Mouse (Mus musculus) hematopoietic stem cell, adult 5-6 weeks (primary cell): ENCODE results near the gene Prkcz. TPM values are rescaled to one million over a fixed set of nuclear protein-coding genes. Genes with fewer than 3 reads are reported as not detected.

Source experiments
- ATAC-seq, 2 experiments: fragments of 125-278 bp in 1 of 2; replicated peaks in 1 of 2; 2 replicates each; pipeline ENCODE4 v1.8.0; 2016 to 2017; ENCODE audit warnings: inconsistent platforms in 2 of 2, mild to moderate bottlenecking in 2 of 2, moderate number of reproducible peaks in 2 of 2, low read depth in 1 of 2, moderate TSS enrichment in 1 of 2; ENCODE audit not compliant: low FRiP score in 2 of 2, poor library complexity in 2 of 2, severe bottlenecking in 2 of 2, insufficient read depth in 1 of 2, low TSS enrichment in 1 of 2
- total RNA-seq: library from RNA; stranded (forward); fragments of 172-1452, 232-1000 nt; gene quantifications from 2 replicates; pipeline ENCODE4 v1.2.3, GENCODE M21; 2017

The Prkcz gene
- total RNA-seq, 1 experiment from 2014 or later: not detected

GRCm38 (mm10) chr4:155242292-155242691 lies 118.9 kb downstream of the Prkcz start:
- ATAC-seq: no peak

DNA sequence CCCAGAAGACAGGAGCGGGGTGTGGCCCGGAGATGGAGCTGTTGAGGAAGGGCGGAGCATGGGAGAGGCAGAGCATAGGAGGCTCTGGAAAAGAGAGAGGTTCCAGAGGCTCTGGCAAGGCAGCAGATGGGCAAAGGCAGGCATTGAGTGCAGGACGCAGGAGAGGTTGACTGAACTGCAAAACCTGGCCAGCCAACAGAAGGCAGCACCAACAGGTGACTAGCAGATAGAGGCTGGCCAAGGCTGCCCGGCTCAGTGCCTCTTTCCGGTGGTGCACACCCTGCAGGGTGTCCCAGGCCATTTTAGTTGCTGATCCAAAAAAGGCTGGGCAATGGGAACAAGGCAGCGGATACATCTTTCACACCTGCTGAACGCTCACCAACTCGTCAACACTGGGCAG lies 119.4 kb downstream of the Prkcz start:
- no peak for ATAC-seq

GRCm38 (mm10) chr4:155239494-155239893 lies 121.7 kb downstream of the Prkcz start:
- no peak for ATAC-seq

- ATAC-seq: no peak
These were observed 122.9 kb downstream of the Prkcz start for GRCm38 (mm10) chr4:155238276-155238675.

- ATAC-seq: peak in 1 of 2 experiments; percentile 12; a peak in 2 of 4 replicates
These were observed 124.3 kb downstream of the Prkcz start for GRCm38 (mm10) chr4:155236737-155237385.

- ATAC-seq: peak; percentile 57 to 67
These were observed 125.6 kb downstream of the Prkcz start for GRCm38 (mm10) chr4:155235311-155236119.

- peak; percentile 54 to 69 for ATAC-seq
These were observed 126.5 kb downstream of the Prkcz start for GRCm38 (mm10) chr4:155234371-155235310.

GRCm38 (mm10) chr4:155233878-155234277 lies 127.3 kb downstream of the Prkcz start:
- ATAC-seq: peak; percentile 39 to 54

DNA sequence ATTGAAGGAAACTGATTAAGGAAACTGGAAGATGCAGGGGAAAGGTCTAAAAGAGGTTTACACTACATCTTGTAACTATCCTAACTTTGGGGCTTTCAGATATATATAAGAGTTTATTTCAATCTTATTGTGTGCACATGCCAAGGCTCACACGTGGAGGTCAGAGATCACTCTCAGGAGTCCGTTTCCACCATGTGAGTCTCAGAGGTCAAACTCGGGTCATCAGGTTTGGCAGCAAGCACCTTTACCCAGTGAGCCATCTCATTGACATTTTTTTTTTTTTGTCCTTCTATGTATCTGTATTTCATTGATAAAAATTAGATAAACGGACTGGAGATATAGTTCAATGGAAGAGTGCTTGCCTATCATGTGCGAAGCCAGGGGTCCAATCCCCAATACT lies 132.7 kb downstream of the Prkcz start:
- no peak for ATAC-seq

GRCm38 (mm10) chr4:155227986-155228385 lies 133.2 kb downstream of the Prkcz start:
- no peak for ATAC-seq

- no peak for ATAC-seq
These were observed 135.2 kb downstream of the Prkcz start for GRCm38 (mm10) chr4:155225918-155226317.

DNA sequence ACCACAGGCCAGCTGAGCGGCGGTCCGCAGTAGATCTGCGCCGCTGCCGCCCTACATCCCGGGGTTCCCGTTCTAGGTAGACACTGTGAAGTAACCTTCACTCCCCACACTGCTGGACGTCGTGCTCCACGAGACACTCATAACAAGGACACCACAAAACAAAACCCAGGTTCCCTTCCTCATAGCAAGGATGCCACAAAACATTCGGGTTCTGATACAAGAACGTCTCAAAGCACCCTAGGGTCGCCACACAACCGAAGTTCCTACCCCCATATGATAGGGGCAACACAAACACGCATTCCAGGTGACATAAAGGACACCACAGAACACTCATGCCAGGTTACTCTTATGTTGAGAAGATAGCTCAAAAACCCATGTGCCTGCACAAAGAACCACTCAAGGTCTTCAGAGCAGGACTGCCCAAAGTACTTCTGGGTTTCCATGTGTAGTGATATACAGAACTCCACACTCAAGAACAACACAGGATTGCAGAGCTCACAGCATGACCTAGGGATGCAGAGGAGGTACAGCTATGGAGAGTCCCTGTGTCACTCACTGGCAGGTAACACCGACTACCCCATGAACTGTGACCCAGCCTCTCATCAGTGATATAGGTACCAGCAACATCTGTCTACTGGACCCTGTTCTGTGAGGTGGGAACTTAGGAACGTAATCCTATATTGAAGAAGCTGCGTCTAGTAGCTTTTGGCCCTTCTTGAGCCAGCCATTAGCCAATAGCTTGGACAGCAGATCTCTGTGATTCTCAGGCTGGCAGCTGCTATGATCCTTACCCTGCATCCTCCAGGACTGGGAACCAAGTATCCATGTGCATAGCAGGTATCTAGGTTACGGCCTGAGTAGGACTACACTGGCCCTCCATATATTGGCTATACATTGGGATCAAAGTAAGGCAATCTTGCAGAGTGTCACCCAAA lies 137.3 kb downstream of the Prkcz start:
- no peak for ATAC-seq

DNA sequence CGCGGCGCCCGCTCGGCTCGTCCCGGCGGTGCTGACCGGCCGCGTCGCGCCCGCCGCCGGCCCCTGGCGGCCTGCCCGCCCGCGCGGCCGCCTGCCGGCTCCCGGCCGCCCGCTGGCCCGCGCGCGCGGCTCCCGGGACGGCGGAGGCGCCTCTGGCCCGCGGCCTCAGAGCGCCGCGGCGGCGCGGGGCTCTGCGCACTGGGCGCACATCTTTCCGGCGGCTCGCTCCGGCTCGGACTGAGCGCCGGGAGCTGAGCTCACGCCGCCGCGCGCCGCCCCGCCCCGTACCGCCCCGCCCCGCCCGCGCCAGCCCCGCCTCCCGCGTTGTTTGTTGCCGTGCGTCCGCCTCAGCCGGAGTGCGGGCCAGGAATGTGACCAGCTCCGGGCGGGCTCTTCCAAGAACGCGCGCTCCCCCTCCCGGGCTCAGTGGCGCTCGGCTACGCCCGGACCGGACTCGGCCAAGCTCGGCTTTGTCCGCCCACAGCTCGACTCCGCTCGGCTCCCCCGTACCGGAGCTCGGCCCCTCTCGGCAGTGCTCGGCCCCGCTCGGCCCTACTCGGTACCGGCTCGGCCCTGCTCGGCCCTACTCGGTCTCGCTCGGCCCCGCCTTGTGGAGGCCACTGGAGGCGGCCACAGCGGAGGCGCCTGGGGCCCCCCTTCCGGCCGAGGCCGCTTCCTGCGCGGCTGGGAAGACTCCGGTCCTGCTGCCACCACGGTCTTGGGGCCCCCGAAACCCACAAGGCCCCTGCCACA lies 138.1 kb downstream of the Prkcz start:
- ATAC-seq: peak; percentile 83 to 85

DNA sequence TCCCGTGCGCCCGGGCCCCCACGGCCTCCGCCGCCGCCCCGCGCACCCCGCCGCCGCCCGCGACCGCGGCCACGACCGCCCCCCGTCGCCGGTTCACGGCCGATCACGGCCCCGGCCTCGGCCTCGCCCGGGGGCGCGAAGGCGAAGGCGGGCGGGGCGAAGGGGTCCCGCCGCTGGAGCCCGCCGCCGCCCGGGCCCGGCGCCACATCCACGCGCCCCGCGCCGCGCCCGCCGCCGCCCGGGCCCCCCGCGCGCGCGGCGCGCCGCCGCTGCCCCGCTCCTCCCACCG lies 138.7 kb downstream of the Prkcz start, which contains the start of gene Ski:
Gene Ski (minus strand): TSS at position 41 of the 289 bp plus-strand sequence.
- ATAC-seq: no peak

DNA sequence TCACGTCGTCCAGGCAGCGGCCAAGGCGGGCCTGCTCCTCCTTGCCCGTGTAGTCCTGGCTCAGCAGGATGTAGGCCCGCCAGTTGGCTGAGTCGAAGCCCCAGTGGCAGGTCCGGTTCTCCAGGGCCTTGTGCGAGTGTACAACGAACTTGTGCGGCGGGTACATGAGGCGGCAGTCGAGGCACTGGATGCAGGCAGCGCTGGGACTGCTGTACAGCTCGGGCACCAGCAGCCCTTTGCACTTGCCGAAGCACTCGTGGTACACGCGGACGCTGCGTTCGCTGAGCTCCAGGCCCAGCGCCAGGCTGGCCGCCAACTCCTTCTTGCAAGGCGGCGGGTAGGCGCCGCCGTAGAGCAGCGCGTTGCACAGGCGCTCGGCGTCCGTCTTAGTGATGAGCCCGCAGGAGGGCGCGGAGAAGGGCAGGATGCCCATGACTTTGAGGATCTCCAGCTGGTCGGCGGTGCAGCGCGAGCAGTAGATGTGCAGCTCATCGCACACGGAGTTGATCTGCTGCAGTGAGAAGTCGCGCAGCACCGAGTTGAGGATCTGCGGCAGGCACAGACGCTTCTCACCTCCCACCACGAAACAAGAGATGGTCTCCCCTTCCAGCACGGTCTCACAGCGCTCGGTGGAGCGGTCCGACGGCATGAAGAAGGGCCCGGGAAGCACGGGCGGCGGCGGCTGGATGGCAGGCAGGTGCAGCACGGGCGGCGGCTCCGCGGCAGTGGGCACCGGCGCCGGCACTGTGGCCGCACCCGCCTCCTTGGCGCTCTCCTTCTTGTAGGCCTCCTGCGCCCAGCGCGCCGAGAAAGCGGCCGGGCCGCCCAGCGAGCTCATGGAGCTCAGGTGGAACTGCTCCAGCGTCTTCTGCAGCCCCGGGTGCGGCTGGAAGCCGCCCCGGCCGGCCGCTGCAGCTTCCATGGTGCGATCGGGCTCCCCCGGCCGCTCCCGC lies 139.3 kb downstream of the Prkcz start:
- 0 out of 4 replicates have a peak, but pooled peaks of 1 of the 2 experiments have one; percentile 1 for ATAC-seq
